ENCODE assay signal across 14 mouse cellular contexts in the genomic region with DNA sequence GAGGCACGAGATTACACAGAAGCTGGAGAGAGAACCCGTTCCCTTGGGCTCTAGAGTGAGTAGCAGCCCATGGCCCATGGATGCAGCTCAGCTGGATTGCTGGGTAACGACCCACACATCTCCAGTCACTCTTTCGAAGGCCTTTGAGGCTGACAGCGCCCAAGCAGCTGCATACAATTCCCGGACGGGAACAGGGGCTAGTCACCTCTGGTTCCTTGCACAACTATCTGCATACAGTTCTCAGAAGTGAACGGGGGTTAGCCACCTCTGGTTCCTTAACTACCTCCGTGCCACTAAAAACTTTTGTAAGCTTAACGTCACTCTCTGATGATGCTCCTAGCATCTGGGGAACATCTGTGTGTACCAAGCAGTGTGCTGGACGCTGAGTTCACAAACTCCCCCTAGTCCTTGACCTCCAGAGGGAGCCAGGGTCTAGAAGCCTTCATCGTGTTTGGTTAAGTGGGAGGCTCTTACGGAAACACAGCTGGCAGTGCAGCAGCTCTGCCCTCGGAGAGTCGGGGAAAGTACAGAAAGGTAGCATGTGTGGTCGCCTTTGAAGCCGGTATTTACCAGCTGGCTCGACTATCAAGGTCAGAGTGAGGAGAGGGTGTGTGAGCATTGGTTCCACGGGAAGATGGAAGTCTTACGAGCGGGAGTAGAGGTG. TPM values are rescaled to one million over a fixed set of nuclear protein-coding genes. Genes with fewer than 3 reads are reported as not detected.
DNase-seq lines count a peak whose midpoint lies in the region; ATAC-seq and TF ChIP-seq lines count a peak whose summit lies in the region.
"Had no signal": no experiment of that assay in that cellular context is flagged by ENCODE, and none has a peak within 500 bp of the region (broad histone marks: within the 10 kb centered on the region; RNA-seq: fewer than 3 reads in every experiment).

No protein-coding gene starts in this region.

- 0 out of 2 replicates have a peak, but pooled peaks have one; percentile 6 for ATAC-seq in intestine, embryonic 14.5 days (replicated peaks; ENCODE audit: low FRiP score, low TSS enrichment, low read depth)
- no peak for ATAC-seq in intestine, postnatal 0 days
- ATAC-seq in lung, embryonic 16.5 days (ENCODE audit: low read depth) = peak; percentile 50

- no peak overlapping the region for H3K9ac ChIP-seq in intestine, embryonic 14.5 days (ENCODE audit: low read length)
- no peak overlapping the region for H3K9ac ChIP-seq in intestine, postnatal 0 days (ENCODE audit: low read depth, low read length)
- no peak overlapping the region for H3K9ac ChIP-seq in lung, embryonic 16.5 days (ENCODE audit: low read length)
- H3K9ac ChIP-seq: embryonic facial prominence, embryonic 13.5 days; forebrain, embryonic 12.5 days; heart, embryonic 12.5 days had no signal

- intact Hi-C loops in heart, postnatal 36 days (cut with DNase I) = no loop called here

- H3K9me3 ChIP-seq in intestine, embryonic 14.5 days (ENCODE audit: control insufficient read depth, low read length) = no peaks in the 10 kb centered on the region
- no peaks in the 10 kb centered on the region for H3K9me3 ChIP-seq in intestine, postnatal 0 days (ENCODE audit: control insufficient read depth)
- H3K9me3 ChIP-seq in lung, embryonic 16.5 days (ENCODE audit: control insufficient read depth, low read length) = no peaks in the 10 kb centered on the region
- H3K9me3 ChIP-seq: embryonic facial prominence, embryonic 13.5 days; forebrain, embryonic 12.5 days; heart, embryonic 12.5 days; megakaryocyte, embryonic 14.5 days had no signal

- 54% methylated on average over 21 of the region's 21 CpGs for WGBS in intestine, embryonic 14.5 days
- WGBS in intestine, postnatal 0 days = 64% methylated on average over 21 of the region's 21 CpGs
- 40% methylated on average over 21 of the region's 21 CpGs for WGBS in lung, embryonic 16.5 days

- H3K27me3 ChIP-seq in intestine, embryonic 14.5 days (replicated peaks; ENCODE audit: control insufficient read depth, insufficient read depth, low read length) = no peaks in the 10 kb centered on the region
- no peaks in the 10 kb centered on the region for H3K27me3 ChIP-seq in intestine, postnatal 0 days (replicated peaks; ENCODE audit: control insufficient read depth, insufficient read depth, low read length)
- H3K27me3 ChIP-seq in lung, embryonic 16.5 days (ENCODE audit: control insufficient read depth, insufficient read depth, low read depth, low read length) = no peaks in the 10 kb centered on the region
- H3K27me3 ChIP-seq: embryonic facial prominence, embryonic 13.5 days; forebrain, embryonic 12.5 days; heart, embryonic 12.5 days; megakaryocyte, embryonic 14.5 days had no signal

- no peak overlapping the region for H3K4me3 ChIP-seq in intestine, embryonic 14.5 days (ENCODE audit: low read depth, low read length)
- H3K4me3 ChIP-seq in intestine, postnatal 0 days (ENCODE audit: low read depth, low read length) = no peak overlapping the region
- H3K4me3 ChIP-seq in lung, embryonic 16.5 days (ENCODE audit: low read length) = no peak overlapping the region
- H3K4me3 ChIP-seq: embryonic facial prominence, embryonic 13.5 days; forebrain, embryonic 12.5 days; heart, embryonic 12.5 days; megakaryocyte, embryonic 14.5 days; myocyte had no signal

- no peaks in the 10 kb centered on the region; the same call in 1 of the 2 replicates for H3K4me1 ChIP-seq in intestine, embryonic 14.5 days (replicated peaks; ENCODE audit: control insufficient read depth, insufficient read depth, low read length)
- H3K4me1 ChIP-seq in intestine, postnatal 0 days (replicated peaks; ENCODE audit: control insufficient read depth, insufficient read depth, low read length) = no peaks in the 10 kb centered on the region
- H3K4me1 ChIP-seq in lung, embryonic 16.5 days (replicated peaks; ENCODE audit: control insufficient read depth, insufficient read depth, low read length) = peaks cover 16% of the 10 kb centered on the region

- no peak overlapping the region for H3K4me2 ChIP-seq in intestine, embryonic 14.5 days (ENCODE audit: low read length)
- no peak overlapping the region for H3K4me2 ChIP-seq in intestine, postnatal 0 days (replicated peaks; ENCODE audit: low read depth)
- H3K4me2 ChIP-seq in lung, embryonic 16.5 days (ENCODE audit: low read depth, low read length) = 0 out of 2 replicates have a peak overlapping the region, but pooled peaks have one; percentile 3
- H3K4me2 ChIP-seq: embryonic facial prominence, embryonic 13.5 days; forebrain, embryonic 12.5 days; heart, embryonic 12.5 days had no signal

- H3K27ac ChIP-seq in intestine, embryonic 14.5 days (ENCODE audit: low read depth) = no peak overlapping the region
- H3K27ac ChIP-seq in intestine, postnatal 0 days (ENCODE audit: low read depth, low read length) = no peak overlapping the region
- peak overlapping the region; percentile 21; the same call in 1 of the 2 replicates for H3K27ac ChIP-seq in lung, embryonic 16.5 days (ENCODE audit: low read length)
- H3K27ac ChIP-seq: embryonic facial prominence, embryonic 13.5 days; forebrain, embryonic 12.5 days had no signal

- DNase-seq in intestine, embryonic 14.5 days (ENCODE audit: low spot score) = no peak
- DNase-seq in thymus, postnatal 0 days (ENCODE audit: low spot score) = peak; percentile 69
- no peak for DNase-seq in thymus, postnatal 10 days (ENCODE audit: low spot score in 2 of 2)
- no peak for DNase-seq in layer of hippocampus, postnatal 25 days (ENCODE audit: extremely low spot score in 1 of 2, low spot score in 1 of 2)
- no peak for DNase-seq in cerebellum, postnatal 14 days
- no peak for DNase-seq in heart, postnatal 36 days
- DNase-seq: cerebellum, adult 18-20 months had no signal

- H3K36me3 ChIP-seq in intestine, embryonic 14.5 days (ENCODE audit: control insufficient read depth, insufficient read depth, low read length) = no peaks in the 10 kb centered on the region
- H3K36me3 ChIP-seq in intestine, postnatal 0 days (ENCODE audit: control insufficient read depth, insufficient read depth) = no peaks in the 10 kb centered on the region
- no peaks in the 10 kb centered on the region for H3K36me3 ChIP-seq in lung, embryonic 16.5 days (ENCODE audit: control insufficient read depth, insufficient read depth, low read length)
- H3K36me3 ChIP-seq: forebrain, embryonic 12.5 days; heart, embryonic 12.5 days had no signal

- no peak for TF ChIP-seq CTCF in intestine, postnatal 0 days (IDR thresholded peaks at IDR 0.05; ENCODE audit: low read depth)

RNA-seq across cellular contexts. Expression of a gene that starts 34.0 kb away (rescaled TPM):
- 83.6 and 96.5 TPM in 2 replicates for polyA plus RNA-seq in intestine, embryonic 14.5 days (2014; fragmentation: Nextera tagmentation; extraction: Ambion mirVana)
- polyA plus RNA-seq in intestine, postnatal 0 days (2015; fragmentation: Nextera tagmentation; extraction: Ambion mirVana) = 124 and 130 TPM in 2 replicates
- 88.6 and 89.5 TPM in 2 replicates for polyA plus RNA-seq in thymus, postnatal 0 days (2015; fragmentation: Nextera tagmentation; extraction: Ambion mirVana)
- polyA plus RNA-seq in lung, embryonic 16.5 days (2015; fragmentation: Nextera tagmentation; extraction: Ambion mirVana) = 83.5 and 93.4 TPM in 2 replicates
- 1 to 10 TPM; 9.1 to 9.8 TPM for total RNA-seq in layer of hippocampus, postnatal 25 days (2021)
- total RNA-seq in heart, postnatal 36 days (2021) = 10 to 100 TPM; 18.0 to 19.8 TPM
